Mouse (Mus musculus) ovary, adult 18-20 months (tissue): ENCODE measurements around the gene Myocos.
"Not testable (repeated sequence)": the region's sequence is repeated elsewhere in the genome, so short reads cannot be mapped to it uniquely, and the experiment has no call there.

Experiments
- DNase-seq: peaks from one replicate; pipeline ENCODE4 v3.0.0; 2022; ENCODE audit warnings: low spot score, mixed read lengths

Gene Myocos

DNA sequence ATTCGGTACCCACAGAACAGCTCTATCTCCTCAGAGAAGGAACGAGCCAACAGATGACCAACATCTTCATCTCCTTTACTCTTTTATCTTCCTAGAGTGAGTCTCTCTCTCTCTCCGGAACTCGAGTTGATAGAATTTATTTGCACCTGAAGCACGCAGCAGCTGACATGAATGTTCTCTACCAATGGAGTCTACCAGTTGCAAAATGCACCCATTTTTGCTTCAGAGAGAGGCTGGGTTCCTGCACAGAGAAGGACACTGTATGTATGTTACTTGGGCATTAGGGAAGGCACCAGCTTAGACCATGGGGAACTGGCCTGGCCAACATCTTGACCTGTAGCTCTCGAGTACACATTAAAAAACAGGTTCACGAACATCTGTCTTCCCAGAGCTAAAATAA, at the start of gene Myocos:
Gene Myocos, minus strand, starts transcription at position 101 of the 400 bp plus-strand sequence.
- DNase-seq, result no peak

DNA sequence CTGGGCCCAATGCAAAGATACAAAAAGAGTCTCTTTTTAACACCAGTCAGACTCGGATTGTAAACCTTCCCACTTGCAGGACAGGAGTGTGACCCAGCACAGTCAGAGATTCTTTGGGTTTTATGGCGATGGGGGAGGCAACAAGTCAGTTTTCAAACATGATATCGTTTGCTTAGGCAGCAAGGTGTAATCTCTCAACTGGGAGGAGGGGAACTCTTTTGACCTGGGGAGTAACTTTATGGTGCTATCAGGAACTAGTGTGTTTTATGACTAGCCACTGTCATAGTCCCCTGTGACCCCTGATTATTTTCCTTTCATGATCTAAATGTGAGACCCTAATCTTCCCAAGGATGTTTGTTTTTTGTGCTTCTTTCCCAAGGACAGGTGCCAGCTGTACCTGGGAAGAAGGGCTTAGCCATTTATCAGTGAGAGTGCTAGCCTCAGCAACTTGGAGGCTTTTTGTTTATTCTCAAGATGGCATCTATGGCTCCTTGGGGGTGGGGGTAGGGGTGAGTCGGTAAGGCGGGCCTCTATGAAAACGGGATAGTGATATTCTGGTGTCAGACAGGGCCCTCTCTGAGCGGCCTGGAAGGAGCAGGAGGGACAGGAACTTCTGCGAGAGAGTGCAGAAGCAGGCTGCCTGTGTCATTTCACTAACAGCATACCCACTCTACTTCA, 42.5 kb upstream of the Myocos start:
- DNase-seq, result no peak

DNA sequence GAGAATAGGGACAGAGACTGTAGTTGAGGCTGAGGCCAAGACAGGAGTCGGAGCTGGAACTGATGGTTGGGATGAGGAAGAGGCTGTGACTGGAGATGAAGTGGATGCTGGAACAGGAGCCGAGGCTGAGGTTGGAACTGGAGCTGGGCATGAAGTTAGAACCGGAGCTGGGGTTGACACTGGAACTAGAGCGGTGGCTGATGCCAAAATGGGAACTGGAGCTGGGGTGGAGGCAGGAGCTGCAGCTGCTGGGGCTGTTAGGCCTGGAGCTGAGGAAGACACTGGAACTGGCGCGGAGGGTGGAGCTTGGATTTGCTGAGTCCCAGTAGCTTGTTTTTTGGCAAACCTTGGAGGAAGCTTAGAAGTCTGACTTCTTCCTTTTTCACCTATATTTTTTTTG, 39.8 kb upstream of the Myocos start:
- DNase-seq, result no peak

DNA sequence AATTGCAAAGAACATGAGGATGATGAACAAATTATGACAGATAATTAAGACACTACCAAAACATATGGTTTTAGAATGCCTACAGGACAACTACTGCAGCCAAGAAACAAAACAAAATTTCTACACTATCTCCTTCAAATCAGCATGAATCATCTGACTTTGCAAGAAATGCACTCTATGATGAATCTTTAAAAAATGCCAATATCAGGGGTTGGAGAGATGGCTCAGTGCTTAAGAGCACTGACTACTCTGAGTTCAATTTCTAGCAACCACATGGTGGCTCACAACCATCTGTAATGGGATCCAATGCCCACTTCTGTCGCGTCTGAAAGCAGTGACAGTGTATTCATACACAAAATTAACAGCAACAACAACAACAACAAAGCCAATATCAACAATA, 35.7 kb upstream of the Myocos start:
- DNase-seq, result no peak

DNA sequence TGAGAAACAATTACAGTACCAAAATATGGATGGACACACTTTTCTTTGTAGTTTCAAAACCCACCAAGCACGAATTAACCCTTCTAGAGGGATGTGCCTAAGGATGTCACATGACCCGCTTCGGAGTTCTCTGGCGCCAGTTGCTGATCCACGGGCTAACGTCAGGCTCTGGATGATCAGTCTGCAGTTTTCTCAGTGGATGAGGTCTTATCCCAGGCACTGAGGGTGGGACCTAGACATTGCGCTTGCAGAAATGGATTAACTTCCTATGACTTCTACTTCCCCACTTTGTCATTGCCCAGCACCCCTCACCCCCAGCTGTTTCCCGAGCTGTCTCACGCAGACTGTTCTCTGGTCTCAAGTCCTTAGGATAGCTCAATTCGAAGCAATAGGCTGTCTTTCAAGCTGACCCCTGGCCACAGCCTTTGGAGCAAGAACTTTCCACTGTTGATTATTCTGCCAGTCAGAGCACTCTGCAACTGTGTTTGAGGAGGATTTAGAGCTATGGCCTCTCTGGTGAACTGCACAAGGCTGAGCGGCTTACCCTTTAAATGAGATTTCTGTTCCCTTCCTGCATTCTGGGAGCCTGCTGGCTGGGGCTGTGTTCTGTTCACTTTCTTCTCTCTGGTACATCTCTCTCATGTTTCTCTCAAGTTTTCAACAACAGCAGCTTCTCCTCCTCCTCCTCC, 7.6 kb upstream of the Myocos start:
- DNase-seq, result no peak

DNA sequence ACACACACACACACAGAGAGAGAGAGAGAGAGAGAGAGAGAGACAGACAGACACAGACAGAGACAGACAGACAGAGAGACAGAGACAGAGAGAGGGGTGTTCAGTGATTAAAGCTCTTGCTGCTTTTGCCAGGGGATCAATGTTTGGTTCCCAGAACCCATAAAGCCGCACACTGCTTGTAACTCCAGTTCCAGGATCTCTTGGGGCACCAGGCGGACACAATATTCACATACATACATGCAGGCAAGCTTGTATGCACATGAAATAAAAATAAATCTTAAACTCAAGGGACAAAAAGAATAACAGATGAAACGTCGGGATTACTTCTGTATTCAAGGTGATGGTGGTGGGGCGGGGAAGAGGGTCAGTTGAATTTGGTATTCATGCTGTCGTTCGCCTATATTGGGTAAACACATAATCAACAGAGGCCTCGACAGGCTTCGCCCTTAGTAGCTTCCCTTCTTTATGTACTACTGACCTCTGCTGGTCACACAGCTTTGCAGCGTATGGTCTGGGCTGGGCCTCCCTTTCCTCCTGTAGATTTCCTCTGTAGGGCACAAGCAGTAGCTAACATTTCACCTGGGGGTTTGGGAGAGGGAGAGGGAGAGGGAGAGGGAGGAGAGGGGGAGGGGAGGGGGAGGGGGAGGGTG, 6.9 kb upstream of the Myocos start:
- peak; percentile 48 for DNase-seq

DNA sequence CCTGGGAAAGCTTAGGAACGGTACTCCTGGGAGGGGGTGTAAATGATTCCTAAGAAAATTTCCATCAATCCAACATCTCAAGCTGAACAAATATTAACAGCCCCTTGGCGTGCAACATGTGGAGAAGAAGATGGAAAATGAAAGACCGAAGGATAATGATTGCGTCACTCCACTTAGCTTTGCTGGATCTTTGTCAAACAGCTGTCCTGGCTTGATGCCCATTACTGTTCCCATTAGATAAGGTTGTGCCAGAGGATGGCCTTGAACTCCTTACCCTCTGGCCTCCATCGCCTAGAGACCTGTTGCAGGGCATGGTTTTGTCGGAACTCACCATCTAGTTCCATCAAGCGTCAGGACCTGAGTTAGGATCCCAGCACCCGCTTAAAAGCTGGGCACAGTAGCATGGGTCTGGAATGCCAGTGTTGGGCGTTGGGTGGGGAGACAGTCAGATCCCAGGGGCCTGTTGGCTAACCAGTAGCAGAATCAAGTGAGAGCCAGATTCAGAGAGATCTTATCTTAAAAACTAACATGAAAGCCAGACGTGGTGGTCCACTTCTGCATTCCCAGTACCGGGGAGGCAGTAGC, 2.3 kb upstream of the Myocos start:
- DNase-seq, result peak; percentile 24

DNA sequence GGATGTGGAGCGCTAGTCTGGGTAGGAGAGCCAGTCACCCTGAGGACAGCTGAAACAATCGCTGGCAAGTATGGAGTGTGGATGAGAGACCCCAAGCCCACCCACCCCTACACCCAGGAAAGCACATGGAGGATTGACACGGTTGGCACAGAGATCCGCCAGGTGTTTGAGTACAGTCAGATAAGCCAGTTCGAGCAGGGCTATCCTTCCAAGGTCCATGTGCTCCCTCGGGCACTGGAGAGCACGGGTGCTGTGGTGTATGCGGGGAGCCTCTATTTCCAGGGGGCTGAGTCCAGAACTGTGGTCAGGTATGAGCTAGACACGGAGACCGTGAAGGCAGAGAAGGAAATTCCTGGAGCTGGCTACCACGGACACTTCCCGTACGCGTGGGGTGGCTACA, 9.6 kb downstream of the Myocos start:
- DNase-seq, result no peak

DNA sequence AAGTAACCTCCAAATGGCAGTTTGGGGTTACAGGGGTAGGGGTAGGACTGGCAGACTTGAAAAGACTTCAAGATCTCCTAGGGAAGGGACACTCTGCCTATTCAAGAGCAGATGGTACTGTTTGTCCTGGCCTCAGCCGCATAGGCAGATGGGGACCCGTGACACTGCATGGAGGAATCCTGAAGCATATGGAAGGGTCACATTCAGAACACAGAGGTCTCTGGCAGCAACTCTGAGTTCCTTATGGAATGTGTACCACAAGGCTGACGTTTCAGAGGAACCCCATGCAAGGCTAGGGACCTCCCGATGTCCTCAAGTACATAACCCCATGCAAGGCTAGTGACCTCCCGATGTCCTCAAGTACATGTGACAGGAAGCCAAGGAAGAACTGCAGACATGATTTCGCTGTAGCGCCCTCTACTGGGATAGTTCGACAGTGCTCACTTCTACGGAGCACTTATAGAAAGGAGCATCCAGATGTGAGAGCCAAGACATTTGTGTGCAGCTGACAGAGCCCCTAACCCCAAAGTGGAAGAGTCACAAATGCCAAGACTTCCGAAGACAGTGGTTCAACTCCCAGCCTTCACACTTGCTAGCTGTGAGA, 11.8 kb downstream of the Myocos start:
- no peak for DNase-seq

DNA sequence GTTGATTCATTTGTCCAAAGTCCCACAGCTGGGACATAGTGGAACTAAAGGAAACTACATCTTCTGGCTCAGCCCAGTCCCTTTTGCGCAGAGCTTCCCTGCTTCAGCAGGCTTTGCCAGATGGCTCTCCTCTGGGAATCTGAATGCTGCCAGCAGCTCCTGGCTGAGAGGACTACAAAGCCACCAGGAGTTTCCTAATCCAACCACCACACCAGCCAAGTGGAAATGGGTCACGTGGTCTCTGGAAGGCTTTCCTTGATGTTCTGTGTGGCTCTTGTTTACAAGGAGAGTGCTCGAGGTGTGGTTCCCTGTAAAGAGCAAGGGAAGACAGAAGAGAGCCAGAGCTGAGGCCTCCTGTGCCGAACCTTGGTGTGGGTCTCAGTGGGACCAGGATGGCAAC, 14.3 kb downstream of the Myocos start:
- peak; percentile 65 for DNase-seq

DNA sequence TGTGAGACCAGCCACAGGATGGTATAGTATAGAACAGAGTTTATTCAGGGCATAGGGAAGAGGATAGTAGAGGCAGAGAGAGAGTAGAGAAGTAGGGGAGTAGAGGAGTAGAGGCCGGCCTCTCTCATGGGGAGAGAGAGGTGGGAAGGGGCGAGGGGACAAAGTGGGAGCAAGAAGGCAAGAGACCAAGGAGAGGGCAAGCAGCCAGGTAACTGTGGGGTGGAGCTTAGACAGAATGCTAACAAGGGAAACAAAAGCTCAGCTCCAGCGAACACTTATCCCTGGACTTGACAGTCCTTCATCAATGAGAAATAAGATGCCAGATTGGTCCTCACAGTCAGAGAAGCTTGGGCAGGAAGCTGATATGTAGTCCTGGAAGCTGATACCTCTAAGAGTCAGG, 15.4 kb downstream of the Myocos start:
- DNase-seq, result no peak

DNA sequence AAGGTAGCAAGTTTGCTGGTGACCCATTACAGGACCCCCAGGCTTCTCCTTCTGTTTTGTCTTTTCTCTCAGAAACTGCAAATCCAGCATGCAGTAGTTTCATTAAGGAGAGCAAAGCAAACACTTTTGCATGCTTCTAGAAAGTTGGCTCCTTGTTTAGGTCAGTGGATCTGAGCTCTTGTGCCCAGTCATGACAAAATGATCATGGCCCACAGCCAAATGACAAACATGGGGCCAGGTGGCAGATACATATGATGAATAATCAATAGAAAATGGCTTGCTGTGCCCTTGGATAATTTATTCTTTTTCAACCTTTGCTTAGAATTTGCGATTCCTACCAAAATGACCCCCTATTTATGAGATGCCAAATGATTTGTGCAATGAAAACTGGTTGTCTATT, 18.2 kb downstream of the Myocos start:
- DNase-seq, result no peak

DNA sequence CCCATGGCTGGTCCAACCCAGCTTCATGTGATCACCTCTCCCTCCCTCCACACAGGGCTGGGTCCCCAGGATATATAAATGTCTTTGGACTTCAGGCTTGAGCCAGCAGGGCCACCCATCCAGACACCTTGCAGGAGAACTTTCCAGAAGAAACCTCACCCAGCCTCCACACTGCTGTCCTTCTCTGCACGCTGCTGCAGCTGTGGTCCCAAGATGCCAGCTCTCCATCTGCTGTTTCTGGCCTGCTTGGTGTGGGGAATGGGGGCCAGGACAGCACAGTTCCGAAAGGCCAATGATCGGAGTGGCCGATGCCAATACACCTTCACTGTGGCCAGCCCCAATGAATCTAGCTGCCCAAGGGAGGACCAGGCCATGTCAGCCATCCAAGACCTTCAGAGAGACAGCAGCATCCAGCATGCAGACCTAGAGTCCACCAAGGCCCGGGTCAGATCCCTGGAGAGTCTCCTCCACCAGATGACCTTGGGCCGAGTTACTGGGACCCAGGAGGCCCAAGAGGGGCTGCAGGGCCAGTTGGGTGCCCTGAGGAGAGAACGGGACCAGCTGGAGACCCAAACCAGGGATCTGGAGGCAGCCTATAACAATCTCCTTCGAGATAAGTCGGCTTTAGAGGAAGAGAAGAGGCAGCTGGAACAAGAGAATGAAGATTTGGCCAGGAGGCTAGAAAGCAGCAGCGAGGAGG, 18.8 kb downstream of the Myocos start, which contains the start of gene Myoc:
Gene Myoc, plus strand, starts transcription at position 105 of the 700 bp plus-strand sequence.
- no peak for DNase-seq

DNA sequence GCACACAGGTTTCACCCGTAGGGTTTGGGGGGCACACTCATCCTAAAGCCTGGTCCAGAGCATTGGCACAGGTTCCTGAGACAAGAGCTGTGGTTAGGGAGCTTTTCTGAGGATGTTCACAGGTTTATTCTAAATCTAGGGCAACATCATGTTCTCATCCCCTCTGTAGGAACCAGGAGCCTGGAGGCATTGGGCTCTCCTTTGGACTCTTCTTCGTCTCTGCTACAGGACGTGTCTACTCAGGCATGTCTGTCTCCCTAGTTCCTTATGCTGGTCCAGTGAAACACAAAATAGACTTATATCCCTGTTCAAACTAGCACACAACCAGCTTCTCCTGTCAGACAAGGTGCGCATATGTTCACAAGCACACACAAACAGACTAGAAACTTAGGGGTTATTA, 19.5 kb downstream of the Myocos start:
- DNase-seq, result no peak

DNA sequence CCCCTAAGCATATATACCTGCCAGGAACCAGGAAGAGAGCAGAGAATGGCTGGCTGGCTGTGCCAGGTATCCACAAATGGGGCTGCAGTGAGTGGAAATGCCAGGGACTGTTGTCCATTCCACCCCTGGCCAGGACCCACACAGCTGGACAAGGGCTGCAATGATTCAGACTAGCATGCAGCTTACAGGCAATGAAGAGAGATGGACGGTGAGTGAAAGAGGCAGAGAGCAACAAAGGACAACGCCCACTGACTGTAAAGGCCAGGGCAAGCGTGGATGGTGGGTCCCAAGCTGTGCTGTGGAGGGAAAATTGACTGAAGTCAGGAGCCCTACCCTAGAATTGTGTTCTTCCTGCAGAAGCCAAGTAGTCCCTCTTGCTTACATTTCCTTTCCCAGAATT, 21.5 kb downstream of the Myocos start:
- no peak for DNase-seq

DNA sequence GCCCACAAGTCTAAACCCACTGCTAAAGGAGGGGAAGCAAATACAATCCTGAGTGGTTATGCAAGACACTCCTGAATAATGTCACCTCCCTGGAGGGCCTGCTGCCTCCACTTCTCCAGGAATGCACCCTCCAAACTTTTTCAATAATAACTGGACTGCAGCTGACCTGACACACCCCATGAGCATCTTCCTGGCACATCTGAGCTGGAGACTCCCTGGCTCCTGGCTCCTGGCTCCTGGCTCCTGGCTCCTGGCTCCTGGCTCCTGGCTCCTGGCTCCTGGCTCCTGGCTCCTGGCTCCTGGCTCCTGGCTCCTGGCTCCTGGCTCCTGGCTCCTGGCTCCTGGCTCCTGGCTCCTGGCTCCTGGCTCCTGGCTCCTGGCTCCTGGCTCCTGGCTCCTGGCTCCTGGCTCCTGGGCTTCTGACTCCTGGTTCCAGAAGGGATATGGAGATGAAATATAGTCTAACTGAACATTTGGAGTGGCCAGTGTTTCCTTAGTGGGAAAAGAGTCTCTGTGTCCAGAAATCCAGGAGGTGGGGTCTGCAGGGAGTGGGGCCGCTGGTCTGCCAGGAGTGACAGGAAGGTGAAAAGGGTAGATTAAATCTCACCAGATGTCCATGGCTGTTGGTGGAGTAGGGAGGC, 22.6 kb downstream of the Myocos start:
- not testable (repeated sequence) for DNase-seq

DNA sequence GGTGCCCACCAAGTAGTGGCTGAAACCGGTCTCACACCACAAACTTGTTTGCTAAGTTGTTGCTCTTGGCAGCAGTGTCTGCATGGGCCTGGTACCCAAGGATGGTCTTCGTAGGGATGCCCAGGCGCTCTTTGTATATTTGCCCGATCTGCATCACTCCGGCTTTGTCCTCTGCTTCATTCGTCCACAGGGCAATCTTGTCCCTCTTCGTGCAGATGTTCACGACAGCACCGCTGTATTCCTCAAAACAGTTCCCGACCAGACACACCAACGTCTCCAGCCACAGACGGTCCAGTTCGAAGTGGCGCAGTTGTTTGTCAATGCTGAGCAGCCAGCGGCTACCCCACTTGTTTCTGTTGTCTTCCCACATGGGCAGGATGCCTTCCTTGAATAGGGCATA, 29.7 kb downstream of the Myocos start:
- DNase-seq, result not testable (repeated sequence)

DNA sequence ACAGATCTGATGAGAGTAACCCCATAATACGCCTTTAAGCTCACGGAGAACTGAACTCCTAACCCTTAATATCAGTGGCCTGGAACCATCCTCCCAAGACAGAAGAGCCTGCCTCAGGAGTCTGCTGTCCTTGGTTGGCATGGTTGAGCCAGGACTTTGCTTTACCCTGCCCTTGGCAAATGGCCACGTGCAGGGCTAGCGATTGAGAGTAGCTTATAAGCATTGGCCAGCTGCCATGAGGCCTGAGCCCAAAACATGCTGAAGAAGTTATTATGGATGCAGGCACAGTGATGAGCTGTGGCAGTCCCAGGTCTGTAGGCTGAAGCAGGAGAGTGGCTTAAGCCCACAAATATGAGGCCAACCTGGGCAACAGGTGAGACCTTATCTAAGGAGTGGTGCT, 30.2 kb downstream of the Myocos start:
- peak; percentile 44 for DNase-seq

DNA sequence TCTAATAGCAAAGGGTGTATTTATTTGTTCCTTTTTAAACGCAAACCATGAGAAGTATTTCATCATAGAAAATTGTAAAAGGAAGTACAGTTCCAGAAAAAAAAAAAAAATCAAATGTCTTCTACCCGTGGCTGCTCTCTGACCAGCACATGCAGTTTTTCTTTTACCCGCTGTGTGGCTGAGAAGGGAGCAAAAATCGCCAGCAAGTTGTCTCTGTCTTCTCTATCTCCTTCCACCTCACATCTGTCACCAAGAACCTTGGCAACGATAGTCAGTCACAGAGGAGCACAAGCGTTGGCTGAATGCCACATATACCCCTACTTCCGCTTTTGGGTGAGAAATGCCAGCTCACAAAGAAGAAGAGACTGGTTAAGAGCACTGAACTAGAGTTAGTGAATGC, 32.8 kb downstream of the Myocos start:
- DNase-seq, result no peak

DNA sequence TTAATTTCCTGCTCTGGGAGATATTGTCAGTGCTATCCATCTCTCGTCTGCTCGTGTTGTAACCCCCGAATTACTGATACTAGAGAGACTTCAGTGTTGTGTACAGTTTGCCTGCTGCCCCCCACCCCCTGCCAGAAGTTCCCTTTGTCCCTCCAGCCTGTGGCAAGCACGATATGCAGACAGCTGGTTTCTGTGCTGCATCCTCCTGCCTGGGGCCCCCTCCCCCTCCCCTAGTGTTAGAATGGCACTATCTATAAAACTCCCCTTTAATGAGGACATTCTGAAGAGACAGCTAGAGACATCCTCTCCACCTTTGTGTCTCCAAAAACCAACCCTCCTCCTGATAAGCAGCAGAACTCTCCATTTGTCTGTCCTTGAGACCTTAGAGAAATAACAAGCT, 34.1 kb downstream of the Myocos start:
- DNase-seq, result peak; percentile 8

DNA sequence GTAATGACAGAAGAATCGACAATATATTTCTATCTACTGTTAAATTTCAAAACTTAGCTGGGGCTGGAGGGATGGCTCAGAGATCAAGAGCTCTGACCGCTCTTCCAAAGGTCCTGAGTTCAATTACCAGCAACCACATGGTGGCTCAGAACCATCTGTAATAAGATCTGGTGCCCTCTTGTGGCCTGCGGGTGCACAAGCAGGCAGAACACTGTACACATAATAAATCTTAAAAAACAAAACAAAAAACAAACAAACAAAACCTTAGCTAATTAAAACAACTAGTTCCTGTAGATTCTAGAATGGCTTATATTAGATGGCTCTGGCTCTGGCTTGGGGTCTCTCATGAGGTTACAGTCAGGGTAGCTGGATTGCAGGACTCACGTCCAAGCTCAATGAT, 37.5 kb downstream of the Myocos start:
- no peak for DNase-seq
